Mouse (Mus musculus) layer of hippocampus, adult 2 months (tissue): ENCODE results near the gene Brsk2. TPM values are rescaled to one million over a fixed set of nuclear protein-coding genes. Genes with fewer than 3 reads are reported as not detected.

Source experiments
- DNase-seq, 2 experiments: peaks; one replicate each; pipeline ENCODE4 v3.0.0; 2022; ENCODE audit warnings: low spot score in 2 of 2
- H3K27ac ChIP-seq: fragments of 200-600 bp; 2 replicates; pipeline ENCODE4 v1.8.1; 2022
- H3K4me3 ChIP-seq: fragments of 200-600 bp; 2 replicates; pipeline ENCODE4 v1.8.1; 2022; ENCODE audit warnings: mild to moderate bottlenecking
- CTCF ChIP-seq: fragments of 200-600 bp; conservative IDR thresholded peaks from 2 replicates; pipeline ENCODE4 v1.8.1; 2022; ENCODE audit warnings: antibody characterized with exemption, mild to moderate bottlenecking, moderate library complexity
- total RNA-seq, 2 experiments: library from RNA; stranded (reverse); gene quantifications; 2 replicates each; pipeline ENCODE4 v1.2.3; 2021

Brsk2 gene
- total RNA-seq, 2 experiments from 2014 or later = 175 to 181 TPM

- TF ChIP-seq CTCF = no peak
- Histone ChIP-seq H3K4me3 (no peak overlapping the region), H3K27ac (peak overlapping the region; percentile 51; the same call in 1 of the 2 replicates)
- DNase-seq = no peak
Measured at GRCm38 (mm10) chr7:141943444-141943843, 6.1 kb upstream of the Brsk2 start.

- peak; percentile 75 for TF ChIP-seq CTCF
- Histone ChIP-seq H3K4me3 (peak overlapping the region; percentile 42), H3K27ac (peak overlapping the region; percentile 78)
- peak; percentile 70 to 88 for DNase-seq
Measured at GRCm38 (mm10) chr7:141945927-141946326, 3.6 kb upstream of the Brsk2 start.

- no peak overlapping the region for H3K27ac ChIP-seq
- DNase-seq = no peak
- H3K4me3 ChIP-seq = no peak overlapping the region
- no peak for TF ChIP-seq CTCF
Measured at GRCm38 (mm10) chr7:141947512-141947911, 2.0 kb upstream of the Brsk2 start.

- DNase-seq = no peak
- Histone ChIP-seq H3K4me3 (no peak overlapping the region), H3K27ac (no peak overlapping the region)
- TF ChIP-seq CTCF = peak; percentile 68
Measured at GRCm38 (mm10) chr7:141948045-141948444, 1.5 kb upstream of the Brsk2 start.

GRCm38 (mm10) chr7:141949799-141950103 is 200 bp downstream of the Brsk2 start:
- DNase-seq = no peak
- Histone ChIP-seq H3K4me3 (peak overlapping the region; percentile 84), H3K27ac (peak overlapping the region; percentile 96)
- no peak for TF ChIP-seq CTCF

- DNase-seq = no peak
- peak overlapping the region; percentile 96 for H3K27ac ChIP-seq
- H3K4me3 ChIP-seq = peak overlapping the region; percentile 84
- peak; percentile 73 for TF ChIP-seq CTCF
Measured at GRCm38 (mm10) chr7:141950104-141951013, 808 bp downstream of the Brsk2 start.

GRCm38 (mm10) chr7:141951821-141952220 is 2.3 kb downstream of the Brsk2 start:
- peak overlapping the region; percentile 96; the same call in 1 of the 2 replicates for H3K27ac ChIP-seq
- DNase-seq = no peak
- TF ChIP-seq CTCF = no peak
- H3K4me3 ChIP-seq = peak overlapping the region; percentile 84

GRCm38 (mm10) chr7:141952920-141953319 is 3.4 kb downstream of the Brsk2 start:
- no peak for TF ChIP-seq CTCF
- no peak for DNase-seq
- Histone ChIP-seq H3K27ac (peak overlapping the region; percentile 83), H3K4me3 (no peak overlapping the region; the same call in 1 of the 2 replicates)

GRCm38 (mm10) chr7:141953616-141954015 is 4.1 kb downstream of the Brsk2 start:
- TF ChIP-seq CTCF = no peak
- Histone ChIP-seq H3K4me3 (no peak overlapping the region), H3K27ac (peak overlapping the region; percentile 83)
- DNase-seq = no peak

- peak; percentile 54 for TF ChIP-seq CTCF
- Histone ChIP-seq H3K27ac (peak overlapping the region; percentile 83), H3K4me3 (no peak overlapping the region; the same call in 1 of the 2 replicates)
- DNase-seq = peak; percentile 47 to 58
Measured at GRCm38 (mm10) chr7:141955565-141956173, 6.1 kb downstream of the Brsk2 start.

- no peak for DNase-seq
- no peak overlapping the region; the same call in 1 of the 2 replicates for H3K4me3 ChIP-seq
- H3K27ac ChIP-seq = peak overlapping the region; percentile 83
- no peak for TF ChIP-seq CTCF
Measured at GRCm38 (mm10) chr7:141956174-141956566, 6.6 kb downstream of the Brsk2 start.

- DNase-seq = no peak
- Histone ChIP-seq H3K4me3 (no peak overlapping the region), H3K27ac (peak overlapping the region; percentile 51; the same call in 1 of the 2 replicates)
- no peak for TF ChIP-seq CTCF
Measured at GRCm38 (mm10) chr7:141957524-141958051, 8.0 kb downstream of the Brsk2 start.

- no peak overlapping the region for H3K4me3 ChIP-seq
- H3K27ac ChIP-seq = peak overlapping the region; percentile 5; the same call in 1 of the 2 replicates
- no peak for TF ChIP-seq CTCF
- DNase-seq = no peak
Measured at GRCm38 (mm10) chr7:141958211-141958610, 8.7 kb downstream of the Brsk2 start.
